Mouse (Mus musculus): ENCODE data around the gene Dync1li2. TPM values are rescaled to one million over a fixed set of nuclear protein-coding genes. Genes with fewer than 3 reads are reported as not detected.

The Dync1li2 gene
- polyA plus RNA-seq, 1 experiment from 2014 or later, result 124 TPM

DNA sequence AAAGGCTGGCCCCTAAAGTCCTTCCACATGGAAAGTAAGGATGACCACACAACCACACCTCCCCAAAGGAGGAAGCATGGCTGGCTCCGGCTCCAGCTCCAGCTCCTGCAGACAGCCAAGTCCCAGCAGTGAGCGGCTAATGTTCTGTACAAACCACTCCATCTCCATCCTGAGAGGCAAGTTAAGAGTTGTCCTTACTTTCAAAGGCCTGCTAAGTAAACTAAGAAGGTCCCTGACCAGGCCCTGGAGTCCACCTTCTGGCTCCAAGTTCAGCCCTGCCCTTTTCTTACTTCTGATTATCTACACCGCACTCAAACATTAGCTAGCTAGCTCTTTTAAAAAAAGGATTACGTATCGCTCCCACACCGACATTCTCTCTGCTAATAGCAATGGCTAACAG, 49.1 kb downstream of the Dync1li2 start:
- 82% methylated on average over 6 of the region's 6 CpGs for WGBS
- H3K27ac ChIP-seq (replicated peaks), result no peak overlapping the region
- peaks cover 4% of the 10 kb centered on the region; the same call in 1 of the 2 replicates for H3K9me3 ChIP-seq
- H3K4me1 ChIP-seq, result peaks cover 23% of the 10 kb centered on the region
- no peaks in the 10 kb centered on the region for H3K27me3 ChIP-seq
- peak overlapping the region; percentile 81 for H3K4me2 ChIP-seq (replicated peaks)
- no peaks in the 10 kb centered on the region for H3K36me3 ChIP-seq
- peak overlapping the region; percentile 76; the same call in 1 of the 2 replicates for H3K4me3 ChIP-seq
- H3K9ac ChIP-seq (replicated peaks), result no peak overlapping the region
- ATAC-seq (replicated peaks), result no peak

DNA sequence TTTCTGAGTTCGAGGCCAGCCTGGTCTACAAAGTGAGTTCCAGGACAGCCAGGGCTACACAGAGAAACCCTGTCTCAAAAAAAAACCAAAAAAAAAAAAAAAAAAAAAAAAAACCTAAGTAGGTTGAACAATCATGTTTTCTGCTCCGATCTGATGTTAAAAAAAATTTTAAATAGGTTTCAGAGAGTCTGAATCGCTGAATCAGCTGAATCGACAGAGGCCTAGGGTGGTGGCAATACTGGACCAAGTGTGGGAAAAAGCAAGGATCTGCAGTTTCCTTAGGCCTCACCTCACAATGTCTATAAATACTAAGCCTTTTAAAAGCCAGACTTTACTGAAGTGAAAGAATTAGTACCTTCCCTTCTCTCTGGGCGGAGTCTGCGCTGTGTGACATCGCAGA, 49.7 kb downstream of the Dync1li2 start:
- peaks cover 3% of the 10 kb centered on the region; the same call in 1 of the 2 replicates for H3K9me3 ChIP-seq
- H3K27me3 ChIP-seq, result no peaks in the 10 kb centered on the region
- no peaks in the 10 kb centered on the region for H3K36me3 ChIP-seq
- H3K4me2 ChIP-seq (replicated peaks), result no peak overlapping the region
- peaks cover 23% of the 10 kb centered on the region for H3K4me1 ChIP-seq
- H3K9ac ChIP-seq (replicated peaks), result no peak overlapping the region
- ATAC-seq (replicated peaks), result no peak
- no peak overlapping the region for H3K27ac ChIP-seq (replicated peaks)
- WGBS, result 94% methylated on average over 7 of the region's 7 CpGs
- H3K4me3 ChIP-seq, result no peak overlapping the region

DNA sequence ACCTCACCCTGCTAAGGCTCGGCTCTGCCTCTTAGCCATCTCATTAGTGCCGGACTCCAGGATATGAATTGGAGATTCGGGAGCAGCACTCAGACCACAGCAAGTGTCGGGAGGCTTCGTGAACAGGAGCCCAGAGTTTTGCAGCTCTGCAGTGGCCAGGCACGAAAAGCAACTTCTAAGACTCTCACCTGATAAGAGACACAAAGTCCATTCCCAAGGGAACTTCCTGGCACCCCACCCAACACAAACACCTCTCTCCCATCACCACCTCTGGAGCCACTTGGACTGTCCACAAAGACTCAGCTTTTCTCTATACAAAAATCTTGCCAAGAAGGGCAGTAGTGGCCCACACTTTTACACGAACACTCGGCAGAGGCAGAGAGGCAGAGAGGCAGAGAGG, 52.6 kb downstream of the Dync1li2 start:
- H3K27ac ChIP-seq (replicated peaks), result no peak overlapping the region
- H3K9me3 ChIP-seq, result no peaks in the 10 kb centered on the region
- H3K36me3 ChIP-seq, result no peaks in the 10 kb centered on the region
- WGBS, result 76% methylated on average over 8 of the region's 8 CpGs
- no peaks in the 10 kb centered on the region for H3K27me3 ChIP-seq
- H3K4me2 ChIP-seq (replicated peaks), result no peak overlapping the region
- H3K4me1 ChIP-seq, result peaks cover 30% of the 10 kb centered on the region
- H3K9ac ChIP-seq (replicated peaks), result no peak overlapping the region
- ATAC-seq (replicated peaks), result no peak
- H3K4me3 ChIP-seq, result no peak overlapping the region

DNA sequence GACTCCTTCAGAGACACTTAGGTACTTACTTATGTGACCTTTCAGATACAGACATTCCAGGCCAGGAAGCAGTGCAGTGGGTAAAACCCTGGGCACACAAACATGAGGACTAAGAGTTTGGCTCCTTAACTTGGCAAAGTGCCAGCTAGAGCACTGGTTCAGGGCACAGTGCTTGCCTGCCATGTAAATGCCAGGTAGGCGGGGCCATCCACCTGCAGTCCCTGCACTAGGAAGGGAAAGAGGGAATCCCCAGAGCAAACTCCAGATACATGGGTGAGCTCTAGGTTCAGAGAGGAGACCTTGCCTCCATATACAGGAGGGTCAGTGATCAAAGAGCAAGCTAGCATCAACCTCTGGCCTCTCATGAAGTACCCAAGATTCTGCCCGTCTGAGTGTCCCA, 54.9 kb downstream of the Dync1li2 start:
- no peak overlapping the region for H3K9ac ChIP-seq (replicated peaks)
- H3K36me3 ChIP-seq, result no peaks in the 10 kb centered on the region
- H3K4me1 ChIP-seq, result peaks cover 12% of the 10 kb centered on the region
- WGBS, result 88% methylated on average over 2 of the region's 2 CpGs
- no peak overlapping the region for H3K4me2 ChIP-seq (replicated peaks)
- no peaks in the 10 kb centered on the region for H3K9me3 ChIP-seq
- no peaks in the 10 kb centered on the region for H3K27me3 ChIP-seq
- no peak overlapping the region for H3K27ac ChIP-seq (replicated peaks)
- ATAC-seq (replicated peaks), result no peak; the same call in 1 of the 2 replicates
- H3K4me3 ChIP-seq, result no peak overlapping the region

DNA sequence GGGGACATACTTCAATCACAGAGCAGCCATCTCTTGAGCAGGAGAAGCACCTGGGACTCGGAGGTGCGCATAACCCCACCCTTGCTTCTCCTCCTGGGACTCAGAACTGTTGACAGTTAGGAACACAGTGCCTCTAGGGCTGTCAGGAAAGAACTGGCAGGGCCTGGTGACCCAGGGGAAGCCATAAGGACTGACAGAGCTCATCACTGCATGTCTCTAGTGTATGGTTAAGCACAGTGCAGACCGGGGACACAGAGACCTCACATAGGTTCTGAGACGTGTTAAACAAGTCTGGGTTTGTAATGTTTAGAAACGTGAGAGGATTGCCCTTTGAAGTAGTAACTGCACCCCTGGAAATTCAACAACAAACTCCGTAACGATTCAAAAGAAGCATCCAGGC, 55.3 kb downstream of the Dync1li2 start:
- H3K9me3 ChIP-seq, result no peaks in the 10 kb centered on the region
- H3K9ac ChIP-seq (replicated peaks), result no peak overlapping the region
- no peak overlapping the region for H3K4me2 ChIP-seq (replicated peaks)
- H3K36me3 ChIP-seq, result no peaks in the 10 kb centered on the region
- no peaks in the 10 kb centered on the region for H3K27me3 ChIP-seq
- no peak for ATAC-seq (replicated peaks)
- no peak overlapping the region for H3K4me3 ChIP-seq
- H3K27ac ChIP-seq (replicated peaks), result no peak overlapping the region
- H3K4me1 ChIP-seq, result peaks cover 12% of the 10 kb centered on the region
- WGBS, result 66% methylated on average over 7 of the region's 7 CpGs

DNA sequence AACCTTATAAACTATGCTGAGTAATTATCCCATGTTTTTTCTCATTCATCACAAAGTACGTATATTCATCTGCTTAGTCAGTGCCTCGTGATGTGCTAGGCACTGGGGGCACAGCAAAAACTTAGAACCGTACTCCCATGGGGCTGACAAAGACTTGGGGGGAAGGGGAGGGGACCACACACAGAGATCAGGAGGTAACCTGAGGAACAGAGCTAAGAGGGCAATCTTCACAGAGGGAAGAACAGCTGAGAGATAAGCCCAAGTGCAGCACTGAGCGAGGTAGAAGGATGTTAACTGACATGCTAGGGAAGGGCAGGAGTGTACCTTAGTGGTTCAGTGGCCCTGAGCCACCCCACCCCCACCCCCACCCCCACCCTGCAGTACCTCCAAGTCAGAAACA, 56.2 kb downstream of the Dync1li2 start:
- 0 out of 2 replicates have a peak, but pooled peaks have one; percentile 29 for ATAC-seq (replicated peaks)
- Histone ChIP-seq H3K4me1 (peaks cover 14% of the 10 kb centered on the region), H3K4me2 (replicated peaks) (no peak overlapping the region), H3K36me3 (no peaks in the 10 kb centered on the region), H3K4me3 (no peak overlapping the region), H3K9me3 (no peaks in the 10 kb centered on the region), H3K27ac (replicated peaks) (no peak overlapping the region), H3K9ac (replicated peaks) (no peak overlapping the region), H3K27me3 (no peaks in the 10 kb centered on the region)
- 17% methylated on average over 4 of the region's 4 CpGs for WGBS

DNA sequence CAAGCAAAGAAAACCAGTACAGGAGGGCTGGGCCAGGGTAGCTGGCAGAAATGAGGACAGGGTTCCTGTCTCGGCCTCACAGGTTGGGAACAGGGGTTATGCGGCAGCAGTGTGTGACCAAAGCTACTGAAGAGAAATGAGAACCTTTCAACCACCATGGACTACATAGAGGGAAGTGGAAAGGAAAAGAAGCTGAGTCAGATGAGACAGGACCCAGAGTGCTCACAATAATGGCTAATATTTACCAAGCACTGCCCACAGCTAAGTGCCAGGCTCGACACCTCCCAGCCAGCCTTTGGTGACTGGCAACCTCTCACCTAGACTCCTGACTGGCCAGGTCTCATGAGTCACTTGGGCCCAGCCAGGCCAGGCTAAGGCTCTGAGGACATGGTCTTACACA, 58.9 kb downstream of the Dync1li2 start:
- Histone ChIP-seq H3K9me3 (no peaks in the 10 kb centered on the region), H3K27ac (replicated peaks) (no peak overlapping the region), H3K9ac (replicated peaks) (no peak overlapping the region), H3K27me3 (no peaks in the 10 kb centered on the region), H3K4me2 (replicated peaks) (no peak overlapping the region), H3K36me3 (no peaks in the 10 kb centered on the region), H3K4me3 (no peak overlapping the region), H3K4me1 (peaks cover 16% of the 10 kb centered on the region)
- 75% methylated on average over 3 of the region's 3 CpGs for WGBS
- ATAC-seq (replicated peaks), result no peak

GRCm38 (mm10) chr8:104383296-104383695, 59.6 kb downstream of the Dync1li2 start:
- ATAC-seq (replicated peaks), result no peak
- H3K9me3 ChIP-seq, result no peaks in the 10 kb centered on the region
- H3K4me1 ChIP-seq, result peaks cover 16% of the 10 kb centered on the region
- H3K4me2 ChIP-seq (replicated peaks), result no peak overlapping the region
- H3K4me3 ChIP-seq, result no peak overlapping the region
- H3K36me3 ChIP-seq, result no peaks in the 10 kb centered on the region
- H3K27me3 ChIP-seq, result no peaks in the 10 kb centered on the region
- 63% methylated on average over 2 of the region's 2 CpGs for WGBS
- no peak overlapping the region for H3K27ac ChIP-seq (replicated peaks)
- no peak overlapping the region for H3K9ac ChIP-seq (replicated peaks)

DNA sequence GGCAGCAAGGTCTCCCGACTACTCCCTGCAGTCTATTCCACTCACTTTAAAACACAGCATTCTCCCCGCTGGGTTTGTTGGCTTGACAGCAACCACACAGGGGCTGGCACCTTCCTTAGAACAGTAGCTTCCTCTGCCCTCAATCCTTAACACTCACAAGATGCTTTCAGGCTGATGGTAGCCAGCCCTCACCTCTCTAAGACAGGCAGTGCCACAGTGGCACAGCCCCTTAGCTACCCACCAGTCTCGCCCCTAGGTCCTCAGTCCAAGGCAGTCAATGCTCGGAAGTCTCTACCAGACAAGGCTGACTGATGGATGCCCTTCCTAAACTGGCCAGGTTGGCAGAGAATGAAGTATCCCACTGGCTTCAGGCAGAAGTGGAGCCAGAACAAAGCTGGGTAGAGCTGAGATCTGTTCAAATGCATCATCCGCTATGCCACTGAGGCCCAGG, 61.9 kb downstream of the Dync1li2 start:
- no peaks in the 10 kb centered on the region for H3K27me3 ChIP-seq
- no peak overlapping the region for H3K9ac ChIP-seq (replicated peaks)
- H3K4me1 ChIP-seq, result peaks cover 12% of the 10 kb centered on the region; the same call in 1 of the 2 replicates
- no peak for ATAC-seq (replicated peaks)
- H3K36me3 ChIP-seq, result no peaks in the 10 kb centered on the region
- WGBS, result 88% methylated on average over 5 of the region's 5 CpGs
- H3K27ac ChIP-seq (replicated peaks), result no peak overlapping the region
- no peak overlapping the region for H3K4me3 ChIP-seq
- no peaks in the 10 kb centered on the region for H3K9me3 ChIP-seq
- no peak overlapping the region for H3K4me2 ChIP-seq (replicated peaks)

GRCm38 (mm10) chr8:104380269-104380668, 62.6 kb downstream of the Dync1li2 start:
- Histone ChIP-seq H3K9ac (replicated peaks) (no peak overlapping the region), H3K4me1 (peaks cover 16% of the 10 kb centered on the region), H3K4me2 (replicated peaks) (no peak overlapping the region), H3K4me3 (no peak overlapping the region), H3K36me3 (no peaks in the 10 kb centered on the region), H3K27ac (replicated peaks) (no peak overlapping the region), H3K27me3 (no peaks in the 10 kb centered on the region), H3K9me3 (no peaks in the 10 kb centered on the region)
- no peak for ATAC-seq (replicated peaks)
- 91% methylated on average over 7 of the region's 7 CpGs for WGBS

GRCm38 (mm10) chr8:104379301-104379836, 63.5 kb downstream of the Dync1li2 start:
- 65% methylated on average over 10 of the region's 10 CpGs for WGBS
- no peak overlapping the region for H3K27ac ChIP-seq (replicated peaks)
- H3K9me3 ChIP-seq, result no peaks in the 10 kb centered on the region
- H3K36me3 ChIP-seq, result no peaks in the 10 kb centered on the region
- no peak for ATAC-seq (replicated peaks)
- H3K4me2 ChIP-seq (replicated peaks), result no peak overlapping the region
- H3K9ac ChIP-seq (replicated peaks), result no peak overlapping the region
- H3K4me3 ChIP-seq, result no peak overlapping the region
- H3K4me1 ChIP-seq, result peaks cover 22% of the 10 kb centered on the region
- H3K27me3 ChIP-seq, result no peaks in the 10 kb centered on the region

- Histone ChIP-seq H3K9me3 (no peaks in the 10 kb centered on the region), H3K4me1 (peaks cover 23% of the 10 kb centered on the region), H3K9ac (replicated peaks) (no peak overlapping the region), H3K27me3 (no peaks in the 10 kb centered on the region), H3K4me2 (replicated peaks) (no peak overlapping the region), H3K4me3 (no peak overlapping the region), H3K36me3 (no peaks in the 10 kb centered on the region), H3K27ac (replicated peaks) (no peak overlapping the region)
- ATAC-seq (replicated peaks), result no peak
- WGBS, result 25% methylated on average over 11 of the region's 11 CpGs
These were observed 66.2 kb downstream of the Dync1li2 start for GRCm38 (mm10) chr8:104376669-104377068.

DNA sequence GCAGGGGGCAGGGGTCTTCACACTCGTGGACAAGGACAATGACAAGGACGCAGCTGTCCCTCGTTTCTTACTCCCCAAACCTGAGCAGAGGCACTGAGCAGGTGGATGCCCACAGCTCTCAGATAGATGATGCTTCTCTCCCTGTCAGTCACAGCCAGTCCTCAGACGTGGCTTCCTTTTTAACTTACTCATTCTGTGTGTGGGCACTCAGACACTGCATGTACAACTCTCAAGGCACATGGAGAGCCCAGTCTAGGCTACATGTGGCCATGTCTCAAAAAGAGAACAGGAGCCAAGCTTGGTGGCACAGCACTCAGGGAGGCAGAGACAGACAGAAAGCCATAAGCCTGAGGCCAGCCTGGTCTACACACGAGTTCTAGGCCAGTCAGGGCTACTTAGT, 66.9 kb downstream of the Dync1li2 start:
- WGBS, result 53% methylated on average over 5 of the region's 5 CpGs
- H3K4me2 ChIP-seq (replicated peaks), result no peak overlapping the region
- no peak overlapping the region for H3K27ac ChIP-seq (replicated peaks)
- H3K36me3 ChIP-seq, result no peaks in the 10 kb centered on the region
- H3K4me3 ChIP-seq, result no peak overlapping the region
- H3K9me3 ChIP-seq, result no peaks in the 10 kb centered on the region
- no peaks in the 10 kb centered on the region for H3K27me3 ChIP-seq
- no peak overlapping the region for H3K9ac ChIP-seq (replicated peaks)
- 0 out of 2 replicates have a peak, but pooled peaks have one; percentile 17 for ATAC-seq (replicated peaks)
- peaks cover 23% of the 10 kb centered on the region for H3K4me1 ChIP-seq
